Mouse (Mus musculus) retina, postnatal 1 day (tissue): ENCODE data around the gene Arhgap24.
A peak's percentile ranks its signal among the peaks of the same experiment; 100 is the strongest.

Source experiments
- DNase-seq: peaks from one replicate; pipeline ENCODE4 v3.0.0-alpha.2; 2012

The Arhgap24 gene

DNA sequence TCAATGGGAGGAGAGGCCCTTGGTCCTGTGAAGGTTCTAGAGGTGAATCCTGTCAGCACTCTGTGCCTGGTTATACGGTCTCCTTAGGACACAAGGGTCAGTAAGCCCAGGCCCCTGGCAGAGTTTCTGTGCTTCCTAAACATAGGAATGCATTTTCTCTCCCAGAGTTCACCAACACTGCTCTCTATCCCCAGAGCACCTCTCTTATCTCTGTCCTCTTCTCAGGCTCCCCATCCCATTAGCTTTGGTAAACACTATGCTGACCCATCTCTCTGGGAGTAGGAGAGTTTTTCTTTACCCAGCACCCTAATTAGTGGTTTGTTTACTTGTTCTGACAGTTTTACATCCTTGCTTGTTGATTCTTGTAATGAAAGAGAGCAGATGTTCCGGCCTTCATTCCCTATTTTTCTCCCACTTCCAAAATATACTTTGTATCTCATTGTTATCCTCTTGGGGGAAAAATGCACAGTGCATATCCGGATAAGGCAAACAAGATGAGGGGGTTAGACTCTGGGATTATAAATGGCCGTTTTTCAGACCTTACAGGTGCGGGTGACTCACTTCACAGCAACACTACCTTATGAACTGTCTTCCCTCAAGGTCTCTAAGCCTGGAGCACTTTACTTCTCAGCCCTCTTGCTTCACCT is 270.6 kb downstream of the Arhgap24 start:
- DNase-seq: no peak

DNA sequence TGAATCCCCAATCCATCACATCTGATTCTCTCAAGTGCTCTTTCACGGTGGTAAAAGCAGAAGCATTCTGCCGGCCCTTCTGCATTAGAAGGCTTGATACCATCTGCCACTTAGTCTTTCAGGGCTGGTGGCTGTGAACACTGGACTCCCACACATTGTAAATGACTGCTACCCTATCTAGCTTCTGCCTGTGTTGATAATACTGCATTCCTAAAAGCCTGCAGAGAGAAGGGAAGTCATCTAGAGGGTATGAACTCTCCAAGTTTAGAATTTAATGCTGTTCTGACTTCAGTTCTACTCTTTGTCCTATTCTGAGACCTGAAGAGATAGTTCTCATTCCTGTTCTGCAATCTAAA is 271.1 kb downstream of the Arhgap24 start:
- DNase-seq: no peak

DNA sequence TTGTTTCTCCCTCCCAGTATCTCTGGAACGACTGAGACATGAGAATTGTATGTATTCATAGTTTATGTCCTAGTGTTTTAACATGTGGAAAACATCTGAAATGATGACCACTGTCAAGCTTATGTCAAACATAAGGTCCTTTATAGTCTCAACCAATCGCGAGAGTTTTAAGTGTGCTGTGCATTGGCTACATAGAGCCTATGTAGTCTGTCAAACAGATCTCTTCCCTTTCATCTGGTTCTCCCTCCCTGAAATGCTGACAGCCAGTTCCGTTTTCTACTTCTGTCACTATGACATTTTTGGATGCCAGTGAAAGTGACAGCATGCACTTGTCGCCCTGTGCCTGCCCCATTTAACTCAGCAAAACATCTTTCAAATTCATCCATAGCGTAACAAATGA is 275.8 kb downstream of the Arhgap24 start:
- no peak for DNase-seq

DNA sequence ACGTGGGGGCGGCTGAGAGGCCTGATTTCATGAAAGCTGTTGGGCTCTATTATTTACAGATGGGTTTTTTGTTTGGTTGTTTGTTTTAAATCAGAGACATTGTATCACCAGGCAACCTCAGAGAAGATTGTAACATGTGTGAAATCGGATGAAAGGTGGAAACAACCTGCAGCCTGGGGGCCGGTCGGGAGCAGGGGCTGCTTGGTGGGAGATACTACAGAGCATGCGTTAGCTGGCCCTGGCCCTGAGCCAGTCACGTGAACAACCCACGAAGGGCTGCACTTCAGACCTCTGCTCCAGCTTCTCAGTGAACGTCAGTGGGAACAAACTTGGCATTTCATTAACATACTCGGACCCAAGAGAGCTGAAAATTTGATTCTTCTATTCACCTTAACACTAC is 284.5 kb downstream of the Arhgap24 start:
- no peak for DNase-seq

DNA sequence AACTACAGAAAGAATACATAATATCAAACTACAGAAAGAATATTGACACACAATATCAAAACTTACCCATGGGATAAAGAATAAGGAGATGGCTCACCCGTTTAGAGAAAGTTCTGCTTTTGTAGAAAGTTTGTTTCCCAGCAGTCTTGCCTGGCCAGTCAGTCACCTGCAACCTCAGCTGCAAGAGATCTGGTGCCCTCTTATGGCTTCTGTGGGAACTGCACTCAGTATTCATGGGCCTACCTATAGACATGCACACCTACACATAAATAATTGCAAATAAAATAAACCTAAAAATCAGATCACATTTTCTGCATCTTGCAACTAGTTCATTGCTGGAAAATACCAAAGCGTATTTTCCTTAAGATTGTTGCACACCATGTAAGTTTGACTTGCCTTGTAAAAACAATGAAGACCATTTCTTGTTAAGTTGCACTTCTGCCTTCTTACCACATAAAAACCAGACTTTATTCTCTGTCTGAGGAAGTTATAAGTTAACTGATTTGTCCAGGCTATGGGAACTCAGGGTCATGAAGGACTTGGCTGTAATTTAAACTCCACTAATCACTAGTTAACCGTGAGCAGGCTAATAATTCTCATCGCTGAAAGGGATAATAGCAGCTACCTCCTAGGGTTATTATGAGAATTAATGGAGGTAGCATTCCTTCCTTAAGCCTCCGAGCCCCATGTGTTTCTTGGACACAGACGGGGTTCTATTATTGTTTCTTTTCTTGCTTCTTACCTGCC is 285.3 kb downstream of the Arhgap24 start:
- DNase-seq: peak; percentile 54

GRCm38 (mm10) chr5:102767058-102767444 is 285.9 kb downstream of the Arhgap24 start:
- no peak for DNase-seq

DNA sequence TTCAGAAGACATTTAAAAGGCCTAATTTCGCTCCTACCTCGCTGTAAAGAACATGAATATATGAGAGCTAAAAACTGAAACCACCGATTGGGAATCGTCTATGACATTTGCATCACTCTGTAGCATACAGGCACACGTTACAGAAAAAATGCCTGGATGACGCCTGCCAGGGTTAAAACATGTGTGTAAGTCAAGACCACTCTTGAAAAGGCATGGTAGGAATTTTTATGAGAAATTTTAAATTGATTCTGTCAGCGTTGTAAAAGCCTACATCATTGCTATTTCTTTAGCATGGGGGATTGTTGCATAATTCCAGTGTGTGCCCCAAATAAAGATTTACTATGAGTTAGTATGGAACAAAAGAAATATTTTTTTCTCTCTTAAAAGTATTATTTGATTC is 286.6 kb downstream of the Arhgap24 start:
- DNase-seq: no peak

- peak; percentile 70 for DNase-seq
Observed at GRCm38 (mm10) chr5:102768385-102769080, 287.3 kb downstream of the Arhgap24 start.

GRCm38 (mm10) chr5:102770611-102771010 is 289.4 kb downstream of the Arhgap24 start:
- no peak for DNase-seq

GRCm38 (mm10) chr5:102774500-102774899 is 293.3 kb downstream of the Arhgap24 start:
- no peak for DNase-seq

DNA sequence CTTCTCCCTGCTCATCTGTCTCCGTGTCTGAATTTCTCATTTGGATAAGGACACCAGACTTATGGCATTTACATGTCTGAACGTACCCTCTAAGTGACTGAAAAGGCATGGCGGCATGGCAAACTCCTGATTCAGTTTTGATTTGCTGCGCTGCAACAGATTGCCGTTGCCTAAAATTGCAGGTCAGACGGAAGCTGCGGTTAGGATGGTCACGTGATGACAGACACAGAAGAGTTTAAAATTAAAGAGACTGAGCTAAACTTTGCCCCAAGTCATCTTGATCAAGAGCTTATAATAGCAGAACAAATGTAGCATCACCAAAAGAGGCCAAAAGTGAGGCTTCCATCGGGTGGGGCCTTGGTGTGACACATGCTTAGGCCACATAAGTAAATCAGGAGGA is 296.1 kb downstream of the Arhgap24 start:
- no peak for DNase-seq

GRCm38 (mm10) chr5:102777852-102778251 is 296.7 kb downstream of the Arhgap24 start:
- DNase-seq: no peak

DNA sequence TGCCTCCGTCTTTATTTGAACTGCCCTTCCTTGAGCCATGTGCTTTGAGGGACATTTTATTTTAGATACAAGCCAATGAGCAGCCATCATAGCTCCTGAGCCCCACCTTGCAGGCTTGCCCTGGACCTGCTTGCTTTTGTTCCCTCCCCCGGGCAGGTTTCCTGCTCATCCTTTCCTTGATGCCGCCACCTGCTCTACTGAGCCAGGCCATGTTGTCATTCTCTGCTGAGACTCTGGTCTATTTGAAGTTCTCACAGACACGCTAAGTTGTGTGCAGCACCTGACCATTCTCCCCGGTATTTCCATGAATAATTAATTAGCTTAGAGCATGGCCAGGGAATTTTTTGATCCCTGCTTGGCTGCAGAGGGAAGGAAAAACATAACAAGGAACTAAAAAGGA is 297.1 kb downstream of the Arhgap24 start:
- no peak for DNase-seq

GRCm38 (mm10) chr5:102783585-102783984 is 302.4 kb downstream of the Arhgap24 start:
- DNase-seq: no peak

DNA sequence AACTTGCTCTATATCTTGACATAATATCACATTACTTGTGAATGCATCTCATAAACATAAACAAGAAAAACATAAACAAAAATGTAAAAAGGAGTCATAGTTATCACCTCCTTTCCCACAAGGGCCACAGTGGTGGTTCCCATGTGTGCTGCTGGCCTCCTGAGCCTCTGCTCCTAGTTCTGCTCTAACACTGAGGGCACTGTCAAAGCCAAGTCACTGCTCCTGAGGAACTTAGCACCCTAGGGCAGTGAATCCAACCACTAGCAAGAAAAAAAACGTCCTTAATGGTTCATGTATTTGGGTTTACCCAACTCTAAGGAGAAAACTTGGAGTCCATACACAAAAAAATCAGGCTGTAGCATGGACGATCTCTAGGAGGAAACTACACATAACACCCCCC is 304.9 kb downstream of the Arhgap24 start:
- no peak for DNase-seq

DNA sequence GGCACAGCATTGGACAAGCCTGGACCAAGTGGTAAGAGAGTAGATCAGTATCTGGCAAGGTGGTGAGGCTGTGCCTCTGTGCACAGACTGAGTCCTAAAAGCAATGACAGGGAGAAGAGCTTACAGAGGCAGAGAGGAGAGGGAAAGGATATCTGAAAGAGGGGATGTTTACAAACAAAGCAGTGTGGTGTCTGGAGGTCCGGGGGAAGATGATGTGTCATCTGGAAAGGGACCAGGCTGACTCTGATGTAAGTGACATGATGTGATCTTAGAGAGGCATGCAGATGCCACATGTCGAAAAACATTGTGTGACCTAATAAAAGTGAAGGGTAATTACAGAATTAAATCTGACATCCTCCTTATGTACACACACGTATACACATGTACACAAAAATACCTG is 307.2 kb downstream of the Arhgap24 start:
- DNase-seq: no peak

- DNase-seq: peak; percentile 27
Observed at GRCm38 (mm10) chr5:102791273-102791672, 310.1 kb downstream of the Arhgap24 start.

DNA sequence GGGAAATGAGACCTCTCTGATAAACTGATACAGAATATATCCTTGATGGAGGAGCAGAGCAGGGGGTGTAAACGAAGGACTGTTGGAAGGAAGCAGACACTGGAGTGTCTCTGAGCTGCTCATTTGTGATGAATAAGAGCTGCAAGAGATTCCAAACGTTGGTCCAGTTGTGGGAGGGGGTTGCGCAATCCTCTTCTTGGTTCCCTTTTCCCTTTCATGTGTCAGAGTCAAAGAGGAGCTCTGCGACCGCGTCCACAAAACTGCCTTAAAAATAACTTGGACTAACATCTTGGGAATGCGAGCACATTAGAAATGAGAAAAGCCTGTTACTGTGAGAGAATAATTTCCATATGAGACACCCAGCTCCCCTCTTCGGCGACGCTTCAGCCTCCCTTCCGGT is 312.3 kb downstream of the Arhgap24 start:
- DNase-seq: no peak

DNA sequence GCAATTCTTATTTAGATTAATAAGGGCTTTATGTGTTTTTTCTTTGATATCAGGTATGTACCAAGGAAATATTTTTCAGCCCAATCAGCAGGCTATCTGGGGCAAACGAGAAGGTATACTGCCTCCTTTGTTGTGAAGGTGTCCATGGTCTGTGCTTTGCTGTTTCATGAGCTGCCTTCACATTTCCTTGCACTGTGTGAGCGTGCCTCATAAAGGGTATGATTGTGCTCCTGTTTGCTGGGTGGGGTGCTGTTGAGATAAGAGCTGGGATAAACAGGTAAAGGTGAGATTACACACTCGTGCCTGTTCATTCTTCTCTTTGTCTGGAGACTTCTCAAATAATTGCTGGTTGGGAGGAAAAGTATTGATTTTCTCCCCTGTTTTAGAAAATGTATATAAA is 320.3 kb downstream of the Arhgap24 start:
- no peak for DNase-seq

GRCm38 (mm10) chr5:102802833-102803232 is 321.6 kb downstream of the Arhgap24 start:
- DNase-seq: no peak

DNA sequence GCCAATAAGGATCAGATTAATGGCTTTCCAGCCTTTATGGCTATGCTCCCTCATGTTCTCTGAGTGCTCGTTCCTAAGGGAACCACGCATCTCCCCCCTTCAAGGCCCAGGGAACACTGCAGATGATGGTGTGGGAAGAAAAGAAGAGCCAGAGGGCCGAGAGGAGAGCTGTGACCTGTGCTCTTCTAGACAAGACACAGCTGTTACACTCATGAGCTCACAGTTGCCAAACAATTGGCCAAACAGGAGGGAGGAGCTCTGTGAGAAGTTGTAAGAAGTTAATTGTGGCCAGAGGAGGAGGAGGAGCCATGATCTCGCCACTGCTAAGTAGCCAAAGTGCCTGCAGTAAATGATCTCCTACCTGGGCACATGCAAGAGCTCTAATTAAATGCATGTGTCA is 322.5 kb downstream of the Arhgap24 start:
- no peak for DNase-seq

GRCm38 (mm10) chr5:102807518-102807917 is 326.3 kb downstream of the Arhgap24 start:
- DNase-seq: no peak

- DNase-seq: no peak
Observed at GRCm38 (mm10) chr5:102810366-102810957, 329.3 kb downstream of the Arhgap24 start.

DNA sequence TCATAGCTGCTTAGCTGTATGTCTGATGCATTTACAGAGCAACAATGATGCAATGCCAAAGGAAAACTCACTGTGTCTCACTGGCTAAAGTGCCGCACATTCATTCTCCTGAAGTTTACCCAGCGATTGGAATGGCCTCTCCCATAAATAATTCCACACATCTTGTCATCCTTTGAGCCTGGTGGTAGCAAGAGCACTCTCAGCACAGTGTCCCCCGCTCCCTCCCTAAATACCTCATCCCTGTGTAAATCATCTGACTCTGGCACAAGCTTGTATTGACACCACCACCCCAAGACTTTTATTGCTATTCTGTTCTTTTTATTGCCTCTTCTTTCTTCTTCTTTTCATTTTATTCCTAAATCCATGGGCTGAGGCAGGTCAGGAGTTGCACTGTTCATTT is 332.1 kb downstream of the Arhgap24 start:
- DNase-seq: no peak
